Mouse (Mus musculus) midbrain, postnatal 0 days (tissue): ENCODE data around the gene Zdhhc22. TPM values are rescaled to one million over a fixed set of nuclear protein-coding genes. Genes with fewer than 3 reads are reported as not detected.

Experiments
- ATAC-seq: fragments of 200-750 bp; cut with Nextera tagmentation; 2 replicates; pipeline ENCODE4 v1.8.0; 2017; ENCODE audit warnings: moderate number of reproducible peaks, mild to moderate bottlenecking, moderate TSS enrichment, moderate library complexity; ENCODE audit not compliant: low FRiP score
- DNase-seq: peaks from one replicate; pipeline ENCODE4 v3.0.0-alpha.2; 2015; ENCODE audit warnings: low spot score
- H3K27ac ChIP-seq: fragments of 300-500 bp; sonication (generic); 2 replicates; pipeline ENCODE4 v1.5.1; 2014; ENCODE audit warnings: low read depth, mild to moderate bottlenecking, low read length, mixed read lengths
- H3K27me3 ChIP-seq: fragments of 300-500 bp; sonication (generic); 2 replicates; pipeline ENCODE4 v1.6.1; 2014; ENCODE audit warnings: low read length, control low read depth, mixed read lengths; ENCODE audit not compliant: insufficient read depth
- H3K36me3 ChIP-seq: fragments of 300-500 bp; sonication (generic); 2 replicates; pipeline ENCODE4 v1.6.1; 2014; ENCODE audit warnings: low read length, control low read depth, mixed read lengths; ENCODE audit not compliant: insufficient read depth
- H3K4me1 ChIP-seq: fragments of 300-500 bp; sonication (generic); 2 replicates; pipeline ENCODE4 v1.6.1; 2014; ENCODE audit warnings: mild to moderate bottlenecking, control low read depth, antibody characterized with exemption, low read length, mixed read lengths; ENCODE audit not compliant: insufficient read depth
- H3K4me2 ChIP-seq: fragments of 300-500 bp; sonication (generic); 2 replicates; pipeline ENCODE4 v1.6.1; 2014; ENCODE audit warnings: low read depth, mild to moderate bottlenecking, low read length, mixed read lengths; ENCODE audit not compliant: poor library complexity, severe bottlenecking
- H3K4me3 ChIP-seq: fragments of 300-500 bp; sonication (generic); 2 replicates; pipeline ENCODE4 v1.5.1; 2014; ENCODE audit warnings: low read depth, mild to moderate bottlenecking, low read length, moderate library complexity
- H3K9ac ChIP-seq: fragments of 300-500 bp; sonication (generic); replicated peaks from 2 replicates; pipeline ENCODE4 v1.6.1; 2014; ENCODE audit warnings: mild to moderate bottlenecking, low read length, moderate library complexity, mixed read lengths; ENCODE audit not compliant: poor library complexity, severe bottlenecking
- H3K9me3 ChIP-seq: fragments of 300-500 bp; sonication (generic); 2 replicates; pipeline ENCODE4 v1.6.1; 2016; ENCODE audit warnings: low read length, control low read depth
- CTCF ChIP-seq: IDR thresholded peaks from 2 replicates; pipeline ENCODE4 v1.5.1; 2016; ENCODE audit warnings: antibody characterized with exemption, mild to moderate bottlenecking
- WGBS: fragments of 180-500 bp; shearing (Covaris S2); extraction: QIAGEN DNeasy Blood & Tissue Kit; methylation state at CpG from one replicate; pipeline ENCODE4 v1.1.7; 2014; 5-methylcytosine and 5-hydroxymethylcytosine counted together
- polyA plus RNA-seq: library from polyadenylated mRNA; unstranded; fragments of >200 nt; fragmentation: Nextera tagmentation; extraction: Ambion mirVana; gene quantifications from 2 replicates; pipeline ENCODE4 v1.2.1, GENCODE M21; 2015
- total RNA-seq: library from RNA; depleted of rRNA; stranded (reverse); fragments of >200 nt; gene quantifications from 2 replicates; pipeline ENCODE4 v1.2.3, GENCODE M21; 2014

Zdhhc22 gene
- total and polyA plus RNA-seq, 2 experiments from 2014 or later = 21.9 to 32.2 TPM

DNA sequence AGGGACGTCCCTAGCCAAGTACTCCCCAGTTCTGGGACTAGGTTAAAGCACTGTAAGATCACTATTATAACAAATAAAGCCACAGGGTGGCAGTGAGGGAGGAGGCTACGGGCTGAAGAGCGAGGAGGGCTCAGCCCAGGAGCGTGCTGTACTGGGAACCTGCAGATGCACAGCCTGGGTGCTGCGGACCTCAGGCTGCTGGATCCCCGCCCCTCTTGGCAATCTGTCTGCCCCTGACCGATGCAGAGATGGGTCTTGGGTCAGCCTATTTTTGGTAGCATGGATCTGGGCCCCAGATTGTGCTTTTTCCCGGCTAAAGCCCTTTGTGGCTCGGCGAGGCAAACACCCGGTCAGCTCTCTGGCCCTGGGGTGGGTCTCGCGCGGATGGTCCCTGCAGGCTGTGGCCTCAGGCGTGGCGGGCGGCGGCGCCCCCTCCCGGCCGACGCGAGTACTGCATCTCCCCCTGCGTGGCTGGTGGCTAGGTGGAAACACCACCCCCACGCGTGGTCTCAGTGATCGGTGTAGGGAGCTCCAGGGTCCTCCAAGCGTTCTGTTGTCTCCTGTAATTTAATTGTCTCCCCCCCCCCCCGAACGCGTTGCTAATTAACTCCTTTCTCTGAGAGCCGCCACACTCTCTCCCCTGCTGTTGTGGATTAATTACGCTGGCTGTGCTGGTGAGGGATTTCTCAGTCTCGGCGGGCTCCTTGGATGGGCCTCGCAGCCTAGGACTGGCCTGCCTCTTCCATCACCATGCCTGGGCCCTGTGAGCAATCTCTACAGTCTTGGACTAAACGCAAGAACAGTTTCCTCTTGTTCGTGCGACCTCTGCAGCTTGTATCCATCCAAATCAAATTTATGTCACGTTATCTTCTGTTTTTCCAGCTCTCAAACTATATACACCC, 15.6 kb downstream of the Zdhhc22 start:
- Histone ChIP-seq H3K27ac (peak overlapping the region; percentile 57), H3K4me1 (peaks cover 9% of the 10 kb centered on the region), H3K9ac (peak overlapping the region; percentile 55), H3K9me3 (no peaks in the 10 kb centered on the region), H3K36me3 (no peaks in the 10 kb centered on the region), H3K27me3 (no peaks in the 10 kb centered on the region), H3K4me3 (peak overlapping the region; percentile 26; the same call in 1 of the 2 replicates), H3K4me2 (peak overlapping the region; percentile 61)
- DNase-seq (peak; percentile 71), ATAC-seq (peak; percentile 79)
- WGBS = 5% methylated on average over 39 of the region's 40 CpGs
- TF ChIP-seq CTCF = peak; percentile 87

GRCm38 (mm10) chr12:86973706-86974105, 16.5 kb downstream of the Zdhhc22 start:
- 21% methylated on average over 8 of the region's 8 CpGs for WGBS

DNA sequence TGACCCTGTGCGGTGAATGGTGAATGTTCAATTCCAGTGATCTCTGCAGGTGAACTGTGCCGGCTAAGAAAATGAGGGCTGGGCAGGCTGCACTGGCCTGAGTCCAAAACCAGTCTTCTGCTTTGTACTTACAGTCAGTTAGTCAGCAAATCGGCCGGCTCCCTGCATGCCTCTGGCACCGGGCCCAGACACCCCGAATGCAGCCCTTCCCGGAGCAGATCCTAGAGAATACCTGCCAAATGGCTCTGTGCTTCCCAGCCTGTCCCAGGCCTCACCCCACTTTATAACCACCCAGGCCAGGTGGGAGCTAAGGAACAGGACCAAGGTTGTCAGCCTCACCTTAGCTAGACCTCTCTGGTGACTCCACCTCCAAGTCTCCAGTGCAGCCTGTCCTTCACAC, 17.0 kb downstream of the Zdhhc22 start:
- DNase-seq = peak; percentile 79
- no peak for ATAC-seq
- TF ChIP-seq CTCF = no peak

More at GRCm38 (mm10) chr12:86973706-86974105, 16.5 kb downstream of the Zdhhc22 start:
- H3K4me3 ChIP-seq = no peak overlapping the region
- H3K36me3 ChIP-seq = no peaks in the 10 kb centered on the region
- no peaks in the 10 kb centered on the region for H3K9me3 ChIP-seq
- no peak for ATAC-seq
- no peak overlapping the region for H3K9ac ChIP-seq
- no peaks in the 10 kb centered on the region for H3K27me3 ChIP-seq
- DNase-seq = no peak
- no peak for TF ChIP-seq CTCF
- H3K27ac ChIP-seq = no peak overlapping the region
- no peak overlapping the region for H3K4me2 ChIP-seq
- peaks cover 9% of the 10 kb centered on the region for H3K4me1 ChIP-seq

GRCm38 (mm10) chr12:86971089-86971488, 19.1 kb downstream of the Zdhhc22 start:
- H3K36me3 ChIP-seq = no peaks in the 10 kb centered on the region
- ATAC-seq (no peak), DNase-seq (no peak)
- no peak overlapping the region for H3K4me3 ChIP-seq
- no peak overlapping the region for H3K27ac ChIP-seq
- H3K27me3 ChIP-seq = no peaks in the 10 kb centered on the region
- no peak overlapping the region for H3K4me2 ChIP-seq
- no peak for TF ChIP-seq CTCF
- 96% methylated on average over 7 of the region's 7 CpGs for WGBS
- H3K4me1 ChIP-seq = peaks cover 7% of the 10 kb centered on the region
- no peaks in the 10 kb centered on the region for H3K9me3 ChIP-seq
- no peak overlapping the region for H3K9ac ChIP-seq

More for the DNA sequence above, 17.0 kb downstream of the Zdhhc22 start:
- no peak overlapping the region for H3K4me3 ChIP-seq
- H3K9me3 ChIP-seq = no peaks in the 10 kb centered on the region
- no peak overlapping the region for H3K9ac ChIP-seq
- WGBS = 30% methylated on average over 7 of the region's 7 CpGs
- H3K27me3 ChIP-seq = no peaks in the 10 kb centered on the region
- H3K36me3 ChIP-seq = no peaks in the 10 kb centered on the region
- no peak overlapping the region for H3K27ac ChIP-seq
- peaks cover 9% of the 10 kb centered on the region for H3K4me1 ChIP-seq
- H3K4me2 ChIP-seq = no peak overlapping the region

DNA sequence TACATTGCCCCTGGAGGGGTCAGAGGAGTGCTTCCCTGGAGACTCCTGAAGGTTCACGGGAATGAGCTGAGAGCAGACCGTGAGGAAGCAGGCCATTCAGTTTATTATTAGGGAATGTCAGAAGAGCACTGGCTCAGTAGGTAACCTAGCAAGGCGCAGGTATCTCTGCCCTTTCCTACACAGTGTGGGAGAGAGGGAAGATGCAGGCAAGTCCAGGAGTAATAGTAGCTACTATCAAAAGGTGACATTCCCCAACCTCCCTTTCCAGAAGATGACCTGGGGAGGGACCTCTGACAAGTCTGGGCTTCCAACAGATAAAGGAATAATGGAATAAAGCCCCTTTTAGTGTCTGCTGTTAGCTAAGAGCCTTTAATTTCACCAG, 21.0 kb downstream of the Zdhhc22 start:
- Histone ChIP-seq H3K36me3 (peaks cover 6% of the 10 kb centered on the region), H3K4me2 (no peak overlapping the region), H3K4me1 (peaks cover 2% of the 10 kb centered on the region), H3K9me3 (no peaks in the 10 kb centered on the region), H3K27me3 (no peaks in the 10 kb centered on the region), H3K27ac (peak overlapping the region; percentile 32; the same call in 1 of the 2 replicates), H3K9ac (0 out of 2 replicates have a peak overlapping the region, but pooled peaks have one; percentile 19), H3K4me3 (no peak overlapping the region)
- no peak for DNase-seq
- 39% methylated on average over 3 of the region's 3 CpGs for WGBS
- no peak for TF ChIP-seq CTCF
- no peak for ATAC-seq
